Mouse (Mus musculus): Measurements from ENCODE around the gene Nrp2. TPM values are rescaled to one million over a fixed set of nuclear protein-coding genes. Genes with fewer than 3 reads are reported as not detected.

The Nrp2 gene
- total and polyA plus RNA-seq, 2 experiments from 2014 or later = 17.4 to 48.7 TPM

GRCm38 (mm10) chr1:62696312-62696982 lies 6.6 kb upstream of the Nrp2 start:
- no peaks in the 10 kb centered on the region for H3K9me3 ChIP-seq (ENCODE audit: low read length)
- no peak overlapping the region for H3K9ac ChIP-seq (replicated peaks; ENCODE audit: low read length)
- H3K4me1 ChIP-seq (ENCODE audit: insufficient read depth, low read length) = no peaks in the 10 kb centered on the region
- WGBS = 60% methylated on average over 6 of the region's 6 CpGs
- no peaks in the 10 kb centered on the region for H3K27me3 ChIP-seq (ENCODE audit: insufficient read depth, low read length)
- peak overlapping the region; percentile 29 for H3K4me2 ChIP-seq (ENCODE audit: low read depth, low read length)
- no peak overlapping the region for H3K4me3 ChIP-seq (ENCODE audit: low read length)
- H3K27ac ChIP-seq = no peak overlapping the region
- TF ChIP-seq CTCF (IDR thresholded peaks at IDR 0.05; ENCODE audit: low read depth) = no peak
- peak; percentile 55 for ATAC-seq
- no peak for DNase-seq (ENCODE audit: low spot score)
- H3K36me3 ChIP-seq (ENCODE audit: insufficient read depth, low read length) = no peaks in the 10 kb centered on the region

GRCm38 (mm10) chr1:62696983-62697341 lies 6.1 kb upstream of the Nrp2 start:
- Histone ChIP-seq H3K9ac (replicated peaks; ENCODE audit: low read length) (no peak overlapping the region), H3K4me1 (ENCODE audit: insufficient read depth, low read length) (no peaks in the 10 kb centered on the region), H3K27ac (no peak overlapping the region), H3K4me3 (ENCODE audit: low read length) (no peak overlapping the region), H3K36me3 (ENCODE audit: insufficient read depth, low read length) (no peaks in the 10 kb centered on the region), H3K27me3 (ENCODE audit: insufficient read depth, low read length) (no peaks in the 10 kb centered on the region), H3K9me3 (ENCODE audit: low read length) (no peaks in the 10 kb centered on the region), H3K4me2 (ENCODE audit: low read depth, low read length) (peak overlapping the region; percentile 29)
- peak; percentile 89 for TF ChIP-seq CTCF (IDR thresholded peaks at IDR 0.05; ENCODE audit: low read depth)
- 18% methylated on average over 9 of the region's 9 CpGs for WGBS
- DNase-seq (ENCODE audit: low spot score) (peak; percentile 84), ATAC-seq (peak; percentile 80; the same call in 1 of the 2 replicates)

GRCm38 (mm10) chr1:62697353-62697752 lies 5.7 kb upstream of the Nrp2 start:
- Histone ChIP-seq H3K27ac (no peak overlapping the region), H3K4me1 (ENCODE audit: insufficient read depth, low read length) (peaks cover 2% of the 10 kb centered on the region; the same call in 1 of the 2 replicates), H3K36me3 (ENCODE audit: insufficient read depth, low read length) (no peaks in the 10 kb centered on the region), H3K9me3 (ENCODE audit: low read length) (no peaks in the 10 kb centered on the region), H3K4me2 (ENCODE audit: low read depth, low read length) (peak overlapping the region; percentile 29), H3K27me3 (ENCODE audit: insufficient read depth, low read length) (no peaks in the 10 kb centered on the region), H3K4me3 (ENCODE audit: low read length) (no peak overlapping the region), H3K9ac (replicated peaks; ENCODE audit: low read length) (no peak overlapping the region)
- ATAC-seq = no peak
- no peak for DNase-seq (ENCODE audit: low spot score)
- 53% methylated on average over 3 of the region's 3 CpGs for WGBS
- TF ChIP-seq CTCF (IDR thresholded peaks at IDR 0.05; ENCODE audit: low read depth) = no peak

- no peaks in the 10 kb centered on the region for H3K27me3 ChIP-seq (ENCODE audit: insufficient read depth, low read length)
Observed at GRCm38 (mm10) chr1:62699801-62700200, 3.3 kb upstream of the Nrp2 start.

GRCm38 (mm10) chr1:62701065-62701921 lies 1.8 kb upstream of the Nrp2 start:
- no peak overlapping the region for H3K4me3 ChIP-seq (ENCODE audit: low read length)
- H3K27me3 ChIP-seq (ENCODE audit: insufficient read depth, low read length) = no peaks in the 10 kb centered on the region
- H3K4me1 ChIP-seq (ENCODE audit: insufficient read depth, low read length) = peaks cover 9% of the 10 kb centered on the region; the same call in 1 of the 2 replicates
- peak; percentile 80 for TF ChIP-seq CTCF (IDR thresholded peaks at IDR 0.05; ENCODE audit: low read depth)
- DNase-seq (ENCODE audit: low spot score) = peak; percentile 93
- no peak overlapping the region for H3K9ac ChIP-seq (replicated peaks; ENCODE audit: low read length)
- ATAC-seq = peak; percentile 18; the same call in 1 of the 2 replicates
- no peaks in the 10 kb centered on the region for H3K9me3 ChIP-seq (ENCODE audit: low read length)
- no peaks in the 10 kb centered on the region for H3K36me3 ChIP-seq (ENCODE audit: insufficient read depth, low read length)
- WGBS = 32% methylated on average over 10 of the region's 10 CpGs
- H3K27ac ChIP-seq = no peak overlapping the region
- H3K4me2 ChIP-seq (ENCODE audit: low read depth, low read length) = no peak overlapping the region

More at GRCm38 (mm10) chr1:62699801-62700200, 3.3 kb upstream of the Nrp2 start:
- Histone ChIP-seq H3K4me1 (ENCODE audit: insufficient read depth, low read length) (peaks cover 5% of the 10 kb centered on the region; the same call in 1 of the 2 replicates), H3K9ac (replicated peaks; ENCODE audit: low read length) (no peak overlapping the region), H3K4me2 (ENCODE audit: low read depth, low read length) (no peak overlapping the region), H3K36me3 (ENCODE audit: insufficient read depth, low read length) (no peaks in the 10 kb centered on the region), H3K9me3 (ENCODE audit: low read length) (no peaks in the 10 kb centered on the region), H3K27ac (no peak overlapping the region), H3K4me3 (ENCODE audit: low read length) (no peak overlapping the region)
- WGBS = 56% methylated on average over 4 of the region's 4 CpGs
- TF ChIP-seq CTCF (IDR thresholded peaks at IDR 0.05; ENCODE audit: low read depth) = no peak
- no peak for DNase-seq (ENCODE audit: low spot score)
- no peak for ATAC-seq

GRCm38 (mm10) chr1:62702743-62703142 lies 342 bp upstream of the Nrp2 start:
- no peaks in the 10 kb centered on the region for H3K36me3 ChIP-seq (ENCODE audit: insufficient read depth, low read length)
- H3K4me3 ChIP-seq (ENCODE audit: low read length) = peak overlapping the region; percentile 77
- peak overlapping the region; percentile 99 for H3K4me2 ChIP-seq (ENCODE audit: low read depth, low read length)
- peaks cover 9% of the 10 kb centered on the region; the same call in 1 of the 2 replicates for H3K4me1 ChIP-seq (ENCODE audit: insufficient read depth, low read length)
- ATAC-seq = peak; percentile 1; the same call in 1 of the 2 replicates
- H3K27me3 ChIP-seq (ENCODE audit: insufficient read depth, low read length) = no peaks in the 10 kb centered on the region
- WGBS = under 1% methylated on average over 25 of the region's 25 CpGs
- DNase-seq (ENCODE audit: low spot score) = peak; percentile 31
- H3K9me3 ChIP-seq (ENCODE audit: low read length) = no peaks in the 10 kb centered on the region
- TF ChIP-seq CTCF (IDR thresholded peaks at IDR 0.05; ENCODE audit: low read depth) = no peak
- H3K27ac ChIP-seq = peak overlapping the region; percentile 75
- peak overlapping the region; percentile 66 for H3K9ac ChIP-seq (replicated peaks; ENCODE audit: low read length)
